Mouse (Mus musculus) megakaryocyte, adult 5-6 weeks (primary cell): Measurements from ENCODE around the gene Gabra4. TPM values are rescaled to one million over a fixed set of nuclear protein-coding genes. Genes with fewer than 3 reads are reported as not detected.
"Not testable (repeated sequence)": the region's sequence is repeated elsewhere in the genome, so short reads cannot be mapped to it uniquely, and the experiment has no call there.

Experiments
- ATAC-seq: 2 replicates; pipeline ENCODE4 v1.8.0; 2016; ENCODE audit warnings: mild to moderate bottlenecking, inconsistent platforms; ENCODE audit not compliant: poor library complexity, severe bottlenecking
- total RNA-seq, 2 experiments: library from RNA; stranded (forward) in 1 of 2; stranded (reverse) in 1 of 2; fragments of 153-499, 151-499 nt in 1 of 2; fragments of 221-1000, 200-1000 nt in 1 of 2; gene quantifications; 2 replicates each; pipeline versions ENCODE4 v1.2.3 to v1.2.4; 2015 to 2017

Gabra4 gene
- total RNA-seq, 2 experiments from 2014 or later: not detected

GRCm38 (mm10) chr5:71545554-71545953 lies 112.6 kb downstream of the Gabra4 start:
- no peak for ATAC-seq

- not testable (repeated sequence) for ATAC-seq
Measured at GRCm38 (mm10) chr5:71525486-71525885, 132.6 kb downstream of the Gabra4 start.

Other genes with a start within 250 kb of the Gabra4 start
- not detected in 2 replicates for gene Cox7b2, start 110.1 kb downstream of the Gabra4 start, total RNA-seq (2015)
- not detected in 2 replicates for gene Cox7b2, start 110.1 kb downstream of the Gabra4 start, total RNA-seq (2017)
- gene Gabrb1, start 195 bp downstream of the Gabra4 start, total RNA-seq (2015): not detected in 2 replicates
- under 0.01 TPM in 1 of 2 replicates, not detected in the other for gene Gabrb1, start 195 bp downstream of the Gabra4 start, total RNA-seq (2017)